17 mouse cellular contexts compared by ENCODE assay signal in the genomic region with DNA sequence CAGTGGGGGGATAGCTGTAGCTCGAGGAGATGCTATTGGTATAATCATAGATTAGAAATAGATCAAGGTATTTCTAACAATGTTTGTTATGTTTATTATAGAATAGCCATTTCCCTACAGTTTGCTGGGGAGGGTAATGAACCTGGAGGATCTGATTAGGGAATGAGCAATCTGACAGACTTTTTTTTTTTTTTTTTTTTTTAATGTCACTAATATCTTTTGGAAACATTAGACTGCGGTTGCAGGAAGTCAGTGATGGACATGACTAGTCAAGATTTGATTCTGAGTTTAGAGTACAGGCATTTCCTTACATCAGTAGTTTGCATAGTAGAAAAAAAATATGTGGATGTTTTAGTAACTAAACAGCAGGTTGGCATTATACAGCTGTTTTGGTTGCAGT.
A peak's percentile ranks its signal among the peaks of the same experiment; 100 is the strongest.
DNase-seq lines count a peak whose midpoint lies in the region; TF ChIP-seq lines count a peak whose summit lies in the region.
"Had no signal": no experiment of that assay in that cellular context is flagged by ENCODE, and none has a peak within 500 bp of the region (broad histone marks: within the 10 kb centered on the region; RNA-seq: fewer than 3 reads in every experiment).

No protein-coding gene starts in this region.

- DNase-seq in MEL (ENCODE audit: low read depth, low spot score) = no peak
- DNase-seq in kidney, adult 9 months = no peak
- DNase-seq: adrenal gland, adult 2 months; adrenal gland, adult 8-10 months; adrenal gland, postnatal 10 days; adrenal gland, postnatal 14 days; adrenal gland, postnatal 25 days; adrenal gland, postnatal 36 days; B cell, adult 2 months; cerebellum, adult 11 months; cerebellum, adult 11-12 months; cerebellum, adult 18-20 months; cerebellum, adult 2 months; cerebellum, adult 8-10 months had no signal

- peak; percentile 18 to 32; a peak in 2 of 4 replicates for TF ChIP-seq EP300 in MEL (IDR thresholded peaks at IDR 0.05; ENCODE audit: low read depth in 1 of 2, low read length in 2 of 2)

- H3K27ac ChIP-seq in MEL (ENCODE audit: control insufficient read depth, low read depth, low read length) = no peak overlapping the region

- no peak for TF ChIP-seq CTCF in MEL (IDR thresholded peaks at IDR 0.05 in 2 of 3, conservative IDR thresholded peaks at IDR 0.05 in 1 of 3; ENCODE audit: control insufficient read depth in 1 of 3, insufficient read depth in 1 of 3, low read depth in 2 of 3, low read length in 3 of 3, poor library complexity in 1 of 3, severe bottlenecking in 1 of 3)

- TF ChIP-seq RAD21 in MEL (IDR thresholded peaks at IDR 0.05; ENCODE audit: low read depth, low read length) = no peak

- no peaks in the 10 kb centered on the region for H3K27me3 ChIP-seq in MEL (ENCODE audit: control insufficient read depth in 1 of 2, insufficient read depth in 2 of 2, low read length in 2 of 2)
- H3K27me3 ChIP-seq: CH12.LX, Patski had no signal

- peaks cover 14 to 17% of the 10 kb centered on the region in 2 experiments for H3K4me1 ChIP-seq in MEL (ENCODE audit: control insufficient read depth in 1 of 2, insufficient read depth in 2 of 2, low read length in 2 of 2)

- H3K79me2 ChIP-seq in MEL (ENCODE audit: control insufficient read depth, insufficient read depth, low read length, poor library complexity) = no peaks in the 10 kb centered on the region

- H3K4me3 ChIP-seq in MEL (ENCODE audit: control insufficient read depth in 1 of 2, insufficient read depth in 1 of 2, low read depth in 2 of 2, low read length in 2 of 2) = no peak overlapping the region

- no peak for TF ChIP-seq POLR2A in MEL (IDR thresholded peaks at IDR 0.05; ENCODE audit: control insufficient read depth in 1 of 2, insufficient read depth in 1 of 2, low read depth in 1 of 2, low read length in 2 of 2, poor library complexity in 1 of 2)

- H3K36me3 ChIP-seq in MEL (ENCODE audit: control insufficient read depth in 1 of 2, insufficient read depth in 2 of 2, low read length in 2 of 2) = peaks cover 0 to 23% of the 10 kb centered on the region in 2 experiments; a peak in 2 of 4 replicates
- H3K36me3 ChIP-seq: G1E had no signal

- no peak overlapping the region for H3K9ac ChIP-seq in MEL (ENCODE audit: control insufficient read depth, low read depth, low read length, poor library complexity, severe bottlenecking)

- H3K9me3 ChIP-seq in MEL (replicated peaks; ENCODE audit: insufficient read depth, low read length) = no peaks in the 10 kb centered on the region
- H3K9me3 ChIP-seq: G1E had no signal

TF ChIP-seq in MEL, 35 proteins besides CTCF, POLR2A, EP300 and RAD21:
- TF ChIP-seq ZKSCAN1 (IDR thresholded peaks at IDR 0.05; ENCODE audit: low read depth, low read length) = no peak
- TF ChIP-seq CHD2 (IDR thresholded peaks at IDR 0.05; ENCODE audit: low read length) = no peak
- peak; percentile 40; the same call in 1 of the 2 replicates for TF ChIP-seq ETS1 (IDR thresholded peaks at IDR 0.05; ENCODE audit: low read depth, low read length)
- no peak for TF ChIP-seq MAFK (IDR thresholded peaks at IDR 0.05; ENCODE audit: borderline replicate concordance, low read depth, low read length)
- no peak for TF ChIP-seq SMC3 (IDR thresholded peaks at IDR 0.05; ENCODE audit: low read depth, low read length)
- TF ChIP-seq SIN3A (IDR thresholded peaks at IDR 0.05; ENCODE audit: low read length) = no peak
- peak; percentile 67 for TF ChIP-seq TCF12 (IDR thresholded peaks at IDR 0.05; ENCODE audit: low read depth, low read length)
- no peak for TF ChIP-seq HCFC1 (IDR thresholded peaks at IDR 0.05; ENCODE audit: low read depth, low read length)
- TF ChIP-seq E2F4 (IDR thresholded peaks at IDR 0.05; ENCODE audit: borderline replicate concordance, low read depth, low read length) = no peak
- TF ChIP-seq JUND (IDR thresholded peaks at IDR 0.05; ENCODE audit: low read depth, low read length) = no peak
- TF ChIP-seq GATA1 (IDR thresholded peaks at IDR 0.05; ENCODE audit: low read depth, low read length) = no peak
- TF ChIP-seq MAX (IDR thresholded peaks at IDR 0.05; ENCODE audit: low read length) = no peak
- no peak for TF ChIP-seq MXI1 (IDR thresholded peaks at IDR 0.05; ENCODE audit: low read depth, low read length)
- peak; percentile 49; the same call in 1 of the 2 replicates for TF ChIP-seq RCOR1 (IDR thresholded peaks at IDR 0.05; ENCODE audit: low read depth, low read length)
- no peak for TF ChIP-seq MYC (IDR thresholded peaks at IDR 0.05; ENCODE audit: low read depth, low read length)
- no peak for TF ChIP-seq ZMIZ1 (IDR thresholded peaks at IDR 0.05; ENCODE audit: low read depth, low read length)
- no peak for TF ChIP-seq MAZ (IDR thresholded peaks at IDR 0.05; ENCODE audit: low read depth, low read length)
- TF ChIP-seq ELF1 (IDR thresholded peaks at IDR 0.05; ENCODE audit: low read depth, low read length) = no peak
- peak; percentile 89 for TF ChIP-seq ZNF384 (IDR thresholded peaks at IDR 0.05; ENCODE audit: low read depth, low read length)
- no peak for TF ChIP-seq TAL1 (IDR thresholded peaks at IDR 0.05; ENCODE audit: low read length)
- no peak for TF ChIP-seq MYB (IDR thresholded peaks at IDR 0.05; ENCODE audit: low read depth, low read length)
- TF ChIP-seq MEF2A (IDR thresholded peaks at IDR 0.05; ENCODE audit: extremely low read depth, insufficient replicate concordance, low read depth, low read length, poor library complexity, severe bottlenecking) = no peak
- TF ChIP-seq POLR2AphosphoS2 (IDR thresholded peaks at IDR 0.05; ENCODE audit: low read length) = no peak
